Mouse (Mus musculus) forebrain, embryonic 12.5 days (tissue): ENCODE results near the gene Prepl. TPM values are rescaled to one million over a fixed set of nuclear protein-coding genes. Genes with fewer than 3 reads are reported as not detected.

Experiments used
- ATAC-seq: fragments of 200-750 bp; cut with Nextera tagmentation; 2 replicates; pipeline ENCODE4 v1.8.0; 2017; ENCODE audit warnings: moderate TSS enrichment; ENCODE audit not compliant: low FRiP score
- H3K27ac ChIP-seq: fragments of 300-500 bp; sonication (generic); 2 replicates; pipeline ENCODE4 v1.5.1; 2016; ENCODE audit warnings: mild to moderate bottlenecking
- H3K27me3 ChIP-seq: fragments of 300-500 bp; sonication (generic); 2 replicates; pipeline ENCODE4 v1.6.1; 2016; ENCODE audit warnings: mild to moderate bottlenecking
- H3K36me3 ChIP-seq: fragments of 300-500 bp; sonication (generic); replicated peaks from 2 replicates; pipeline ENCODE4 v1.6.1; 2016; ENCODE audit warnings: mild to moderate bottlenecking
- H3K4me1 ChIP-seq: fragments of 300-500 bp; sonication (generic); 2 replicates; pipeline ENCODE4 v1.6.1; 2016
- H3K4me2 ChIP-seq: fragments of 300-500 bp; sonication (generic); 2 replicates; pipeline ENCODE4 v1.6.1; 2016; ENCODE audit warnings: mild to moderate bottlenecking, moderate library complexity
- H3K4me3 ChIP-seq: fragments of 300-500 bp; sonication (generic); replicated peaks from 2 replicates; pipeline ENCODE4 v1.5.1; 2016; ENCODE audit warnings: mild to moderate bottlenecking
- H3K9ac ChIP-seq: fragments of 300-500 bp; sonication (generic); 2 replicates; pipeline ENCODE4 v1.6.1; 2016; ENCODE audit warnings: mild to moderate bottlenecking
- H3K9me3 ChIP-seq: fragments of 300-500 bp; sonication (generic); 2 replicates; pipeline ENCODE4 v1.6.1; 2016
- WGBS: fragments of 180-500 bp; shearing (Covaris S2); methylation state at CpG from one replicate; pipeline ENCODE4 v1.1.7; 2016; 5-methylcytosine and 5-hydroxymethylcytosine counted together
- polyA plus RNA-seq: library from polyadenylated mRNA; unstranded; fragments of >200 nt; fragmentation: Nextera tagmentation; extraction: Ambion mirVana; gene quantifications from 2 replicates; pipeline ENCODE4 v1.2.1, GENCODE M21; 2016

The Prepl gene
- polyA plus RNA-seq, 1 experiment from 2014 or later, result 47.2 TPM

- peaks cover 55% of the 10 kb centered on the region for H3K36me3 ChIP-seq
- no peak for ATAC-seq
- no peak overlapping the region for H3K27ac ChIP-seq
- no peak overlapping the region for H3K4me2 ChIP-seq
- no peak overlapping the region for H3K9ac ChIP-seq
- H3K4me3 ChIP-seq, result no peak overlapping the region
- H3K9me3 ChIP-seq, result no peaks in the 10 kb centered on the region
- H3K4me1 ChIP-seq, result no peaks in the 10 kb centered on the region
- H3K27me3 ChIP-seq, result no peaks in the 10 kb centered on the region
- 89% methylated on average over 7 of the region's 7 CpGs for WGBS
These were observed 26.5 kb downstream of the Prepl start for GRCm38 (mm10) chr17:85063560-85063959.

GRCm38 (mm10) chr17:85059136-85059535 is 30.9 kb downstream of the Prepl start:
- 89% methylated on average over 6 of the region's 6 CpGs for WGBS
- H3K4me1 ChIP-seq, result no peaks in the 10 kb centered on the region
- no peak overlapping the region for H3K9ac ChIP-seq
- no peaks in the 10 kb centered on the region for H3K27me3 ChIP-seq
- H3K4me3 ChIP-seq, result no peak overlapping the region
- H3K9me3 ChIP-seq, result no peaks in the 10 kb centered on the region
- peaks cover 17% of the 10 kb centered on the region for H3K36me3 ChIP-seq
- no peak overlapping the region for H3K27ac ChIP-seq
- no peak for ATAC-seq
- no peak overlapping the region for H3K4me2 ChIP-seq

- no peak overlapping the region for H3K4me2 ChIP-seq
- peaks cover 10% of the 10 kb centered on the region for H3K36me3 ChIP-seq
- no peak overlapping the region for H3K9ac ChIP-seq
- H3K27ac ChIP-seq, result no peak overlapping the region
- no peaks in the 10 kb centered on the region for H3K9me3 ChIP-seq
- WGBS, result 88% methylated on average over 7 of the region's 7 CpGs
- H3K4me1 ChIP-seq, result no peaks in the 10 kb centered on the region
- ATAC-seq, result no peak
- H3K27me3 ChIP-seq, result no peaks in the 10 kb centered on the region
- H3K4me3 ChIP-seq, result no peak overlapping the region
These were observed 31.8 kb downstream of the Prepl start for GRCm38 (mm10) chr17:85058276-85058675.

- no peaks in the 10 kb centered on the region for H3K27me3 ChIP-seq
- no peaks in the 10 kb centered on the region for H3K9me3 ChIP-seq
- no peak overlapping the region for H3K4me2 ChIP-seq
- H3K4me3 ChIP-seq, result no peak overlapping the region
- no peak overlapping the region for H3K9ac ChIP-seq
- no peaks in the 10 kb centered on the region for H3K4me1 ChIP-seq
- no peak for ATAC-seq
- no peak overlapping the region for H3K27ac ChIP-seq
- H3K36me3 ChIP-seq, result no peaks in the 10 kb centered on the region
- 91% methylated on average over 5 of the region's 5 CpGs for WGBS
These were observed 41.7 kb downstream of the Prepl start for GRCm38 (mm10) chr17:85048379-85048778.

- Histone ChIP-seq H3K9ac (no peak overlapping the region), H3K9me3 (no peaks in the 10 kb centered on the region), H3K4me3 (no peak overlapping the region), H3K27me3 (no peaks in the 10 kb centered on the region), H3K27ac (no peak overlapping the region), H3K4me1 (no peaks in the 10 kb centered on the region), H3K4me2 (no peak overlapping the region), H3K36me3 (no peaks in the 10 kb centered on the region)
- no peak for ATAC-seq
- WGBS, result 84% methylated on average over 12 of the region's 12 CpGs
These were observed 44.9 kb downstream of the Prepl start for GRCm38 (mm10) chr17:85045160-85045559.

- no peaks in the 10 kb centered on the region for H3K36me3 ChIP-seq
- no peak for ATAC-seq
- no peak overlapping the region for H3K9ac ChIP-seq
- WGBS, result 95% methylated on average over 5 of the region's 5 CpGs
- no peak overlapping the region for H3K4me3 ChIP-seq
- no peak overlapping the region for H3K4me2 ChIP-seq
- H3K27ac ChIP-seq, result no peak overlapping the region
- H3K27me3 ChIP-seq, result no peaks in the 10 kb centered on the region
- no peaks in the 10 kb centered on the region for H3K4me1 ChIP-seq
- H3K9me3 ChIP-seq, result no peaks in the 10 kb centered on the region
These were observed 45.6 kb downstream of the Prepl start for GRCm38 (mm10) chr17:85044466-85044865.

GRCm38 (mm10) chr17:85043404-85043816 is 46.6 kb downstream of the Prepl start:
- H3K9me3 ChIP-seq, result no peaks in the 10 kb centered on the region
- no peak overlapping the region for H3K9ac ChIP-seq
- H3K4me1 ChIP-seq, result no peaks in the 10 kb centered on the region
- H3K27ac ChIP-seq, result no peak overlapping the region
- H3K27me3 ChIP-seq, result no peaks in the 10 kb centered on the region
- H3K36me3 ChIP-seq, result no peaks in the 10 kb centered on the region
- no peak for ATAC-seq
- H3K4me3 ChIP-seq, result no peak overlapping the region
- H3K4me2 ChIP-seq, result no peak overlapping the region
- WGBS, result 90% methylated on average over 6 of the region's 6 CpGs

GRCm38 (mm10) chr17:85042419-85042818 is 47.6 kb downstream of the Prepl start:
- WGBS, result 75% methylated on average over 6 of the region's 6 CpGs

GRCm38 (mm10) chr17:85040913-85041312 is 49.1 kb downstream of the Prepl start:
- no peaks in the 10 kb centered on the region for H3K9me3 ChIP-seq
- H3K36me3 ChIP-seq, result no peaks in the 10 kb centered on the region
- no peaks in the 10 kb centered on the region for H3K27me3 ChIP-seq
- H3K9ac ChIP-seq, result no peak overlapping the region
- no peak overlapping the region for H3K4me3 ChIP-seq
- no peak overlapping the region for H3K27ac ChIP-seq
- ATAC-seq, result no peak
- no peak overlapping the region for H3K4me2 ChIP-seq
- 89% methylated on average over 7 of the region's 7 CpGs for whole genome bisulfite sequencing
- H3K4me1 ChIP-seq, result no peaks in the 10 kb centered on the region

More at GRCm38 (mm10) chr17:85042419-85042818, 47.6 kb downstream of the Prepl start:
- Histone ChIP-seq H3K36me3 (no peaks in the 10 kb centered on the region), H3K4me1 (no peaks in the 10 kb centered on the region), H3K9me3 (no peaks in the 10 kb centered on the region), H3K27ac (no peak overlapping the region), H3K27me3 (no peaks in the 10 kb centered on the region), H3K9ac (no peak overlapping the region), H3K4me2 (no peak overlapping the region), H3K4me3 (no peak overlapping the region)
- no peak for ATAC-seq

GRCm38 (mm10) chr17:85038761-85039160 is 51.3 kb downstream of the Prepl start:
- no peaks in the 10 kb centered on the region for H3K27me3 ChIP-seq
- no peak overlapping the region for H3K4me3 ChIP-seq
- no peak overlapping the region for H3K27ac ChIP-seq
- no peak for ATAC-seq
- no peak overlapping the region for H3K4me2 ChIP-seq
- no peaks in the 10 kb centered on the region for H3K4me1 ChIP-seq
- 92% methylated on average over 5 of the region's 5 CpGs for WGBS
- no peak overlapping the region for H3K9ac ChIP-seq
- H3K36me3 ChIP-seq, result no peaks in the 10 kb centered on the region
- no peaks in the 10 kb centered on the region for H3K9me3 ChIP-seq

- Histone ChIP-seq H3K27ac (no peak overlapping the region), H3K27me3 (no peaks in the 10 kb centered on the region), H3K9me3 (no peaks in the 10 kb centered on the region), H3K4me1 (no peaks in the 10 kb centered on the region), H3K4me3 (no peak overlapping the region), H3K9ac (no peak overlapping the region), H3K4me2 (no peak overlapping the region), H3K36me3 (no peaks in the 10 kb centered on the region)
- no peak for ATAC-seq
- 84% methylated on average over 4 of the region's 4 CpGs for WGBS
These were observed 51.7 kb downstream of the Prepl start for GRCm38 (mm10) chr17:85038311-85038710.

GRCm38 (mm10) chr17:85037855-85038254 is 52.2 kb downstream of the Prepl start:
- 88% methylated on average over 5 of the region's 5 CpGs for WGBS
- no peak overlapping the region for H3K4me3 ChIP-seq
- H3K9ac ChIP-seq, result no peak overlapping the region
- no peaks in the 10 kb centered on the region for H3K27me3 ChIP-seq
- ATAC-seq, result no peak
- H3K36me3 ChIP-seq, result no peaks in the 10 kb centered on the region
- H3K27ac ChIP-seq, result no peak overlapping the region
- H3K4me2 ChIP-seq, result no peak overlapping the region
- no peaks in the 10 kb centered on the region for H3K9me3 ChIP-seq
- no peaks in the 10 kb centered on the region for H3K4me1 ChIP-seq

GRCm38 (mm10) chr17:85034068-85034467 is 56.0 kb downstream of the Prepl start:
- H3K4me1 ChIP-seq, result no peaks in the 10 kb centered on the region
- no peak overlapping the region for H3K4me3 ChIP-seq
- no peak for ATAC-seq
- H3K27me3 ChIP-seq, result no peaks in the 10 kb centered on the region
- H3K36me3 ChIP-seq, result no peaks in the 10 kb centered on the region
- H3K27ac ChIP-seq, result no peak overlapping the region
- no peak overlapping the region for H3K4me2 ChIP-seq
- no peak overlapping the region for H3K9ac ChIP-seq
- 68% methylated on average over 11 of the region's 11 CpGs for WGBS
- H3K9me3 ChIP-seq, result no peaks in the 10 kb centered on the region
